Mouse (Mus musculus) thymus, adult 2 months (tissue): ENCODE results near the gene Ccdc51. TPM values are rescaled to one million over a fixed set of nuclear protein-coding genes. Genes with fewer than 3 reads are reported as not detected.

Source experiments
- DNase-seq: peaks from one replicate; pipeline ENCODE4 v3.0.0; 2021
- H3K27ac ChIP-seq: fragments of 200-500 bp; 2 replicates; pipeline ENCODE4 v1.5.1; 2012; ENCODE audit warnings: low read length, control low read depth; ENCODE audit not compliant: control insufficient read depth, insufficient read depth
- H3K27me3 ChIP-seq: fragments of 200-500 bp; 2 replicates; pipeline ENCODE4 v1.6.1; 2012; ENCODE audit warnings: mild to moderate bottlenecking, low read length, moderate library complexity, mixed read lengths; ENCODE audit not compliant: control insufficient read depth, insufficient read depth
- H3K36me3 ChIP-seq: fragments of 200-500 bp; 2 replicates; pipeline ENCODE4 v1.6.1; 2012; ENCODE audit warnings: mild to moderate bottlenecking, low read length, moderate library complexity; ENCODE audit not compliant: control insufficient read depth, insufficient read depth
- H3K4me1 ChIP-seq: fragments of 200-500 bp; replicated peaks from 2 replicates; pipeline ENCODE4 v1.6.1; 2012; ENCODE audit warnings: low read length; ENCODE audit not compliant: control insufficient read depth, insufficient read depth
- H3K4me3 ChIP-seq: fragments of 200-500 bp; 2 replicates; pipeline ENCODE4 v1.5.1; 2012; ENCODE audit warnings: mild to moderate bottlenecking, low read length, control low read depth, moderate library complexity; ENCODE audit not compliant: control insufficient read depth, insufficient read depth
- CTCF ChIP-seq: fragments of 200-500 bp; IDR thresholded peaks from 2 replicates; pipeline ENCODE4 v1.5.1; 2012; ENCODE audit warnings: mild to moderate bottlenecking, control low read depth, low read length, moderate library complexity, borderline replicate concordance; ENCODE audit not compliant: control insufficient read depth, poor library complexity, insufficient read depth; ENCODE audit errors: extremely low read depth
- POLR2A ChIP-seq: fragments of 200-500 bp; IDR thresholded peaks from 2 replicates; pipeline ENCODE4 v1.6.1; 2012; ENCODE audit warnings: mild to moderate bottlenecking, low read length, control low read depth, moderate library complexity; ENCODE audit not compliant: control insufficient read depth, poor library complexity, insufficient read depth; ENCODE audit errors: extremely low read depth
- WGBS: fragments of 180-500 bp; shearing (Covaris S2); methylation state at CpG from one replicate; pipeline ENCODE4 v1.1.7; 2018; 5-methylcytosine and 5-hydroxymethylcytosine counted together
- polyA plus RNA-seq: library from polyadenylated mRNA; depleted of rRNA; stranded (reverse); fragments of >200 nt; gene quantifications from 2 replicates; pipeline ENCODE4 v1.2.3, GENCODE M21; 2012

Ccdc51 gene
- polyA plus RNA-seq, 1 experiment, result 11.9 TPM

- peaks cover 20% of the 10 kb centered on the region; the same call in 1 of the 2 replicates for H3K36me3 ChIP-seq
- 83% methylated on average over 4 of the region's 4 CpGs for WGBS
- peak overlapping the region; percentile 15; the same call in 1 of the 2 replicates for H3K27ac ChIP-seq
- peaks cover 65% of the 10 kb centered on the region for H3K4me1 ChIP-seq
- no peak for TF ChIP-seq CTCF
- no peak for TF ChIP-seq POLR2A
- H3K27me3 ChIP-seq, result no peaks in the 10 kb centered on the region
- no peak for DNase-seq
- H3K4me3 ChIP-seq, result no peak overlapping the region
Observed at GRCm38 (mm10) chr9:109056916-109057315, 25.4 kb upstream of the Ccdc51 start.

- no peak for DNase-seq
- Histone ChIP-seq H3K4me3 (no peak overlapping the region), H3K36me3 (peaks cover 20% of the 10 kb centered on the region; the same call in 1 of the 2 replicates), H3K27me3 (no peaks in the 10 kb centered on the region), H3K27ac (peak overlapping the region; percentile 73; the same call in 1 of the 2 replicates), H3K4me1 (peaks cover 59% of the 10 kb centered on the region)
- WGBS, result 76% methylated on average over 5 of the region's 5 CpGs
- TF ChIP-seq POLR2A, result no peak
- TF ChIP-seq CTCF, result no peak
Observed at GRCm38 (mm10) chr9:109057543-109057942, 24.8 kb upstream of the Ccdc51 start.

GRCm38 (mm10) chr9:109058006-109058765 is 24.1 kb upstream of the Ccdc51 start:
- peaks cover 52% of the 10 kb centered on the region for H3K4me1 ChIP-seq
- peak overlapping the region; percentile 73 for H3K27ac ChIP-seq
- WGBS, result 77% methylated on average over 19 of the region's 19 CpGs
- no peak for DNase-seq
- H3K4me3 ChIP-seq, result peak overlapping the region; percentile 53
- peaks cover 20% of the 10 kb centered on the region; the same call in 1 of the 2 replicates for H3K36me3 ChIP-seq
- H3K27me3 ChIP-seq, result no peaks in the 10 kb centered on the region
- TF ChIP-seq POLR2A (no peak), CTCF (no peak)

GRCm38 (mm10) chr9:109059136-109059903 is 23.0 kb upstream of the Ccdc51 start, which contains the start of gene Trex1:
TSS of gene Trex1 (minus strand) at chr9:109059734.
- DNase-seq, result peak; percentile 84
- Histone ChIP-seq H3K27me3 (no peaks in the 10 kb centered on the region), H3K36me3 (peaks cover 25% of the 10 kb centered on the region), H3K4me1 (peaks cover 43% of the 10 kb centered on the region), H3K27ac (peak within 1 kb of the TSS; percentile 73), H3K4me3 (peak within 1 kb of the TSS; percentile 53)
- TF ChIP-seq CTCF, result peak; percentile 94; the same call in 1 of the 2 replicates
- TF ChIP-seq POLR2A, result peak; percentile 54; the same call in 1 of the 2 replicates
- WGBS, result 3% methylated on average over 15 of the region's 15 CpGs

- no peak for DNase-seq
- Histone ChIP-seq H3K4me3 (no peak overlapping the region), H3K36me3 (peaks cover 35% of the 10 kb centered on the region), H3K4me1 (peaks cover 33% of the 10 kb centered on the region), H3K27me3 (no peaks in the 10 kb centered on the region), H3K27ac (no peak overlapping the region)
- TF ChIP-seq CTCF (no peak), POLR2A (no peak)
- 93% methylated on average over 16 of the region's 16 CpGs for WGBS
Observed at GRCm38 (mm10) chr9:109060184-109060897, 22.0 kb upstream of the Ccdc51 start.

- no peak overlapping the region for H3K4me3 ChIP-seq
- 95% methylated on average over 5 of the region's 5 CpGs for WGBS
- TF ChIP-seq POLR2A (no peak), CTCF (no peak)
- DNase-seq, result no peak
- peaks cover 41% of the 10 kb centered on the region for H3K36me3 ChIP-seq
- peaks cover 27% of the 10 kb centered on the region for H3K4me1 ChIP-seq
- no peaks in the 10 kb centered on the region for H3K27me3 ChIP-seq
- H3K27ac ChIP-seq, result no peak overlapping the region
Observed at GRCm38 (mm10) chr9:109060898-109061295, 21.4 kb upstream of the Ccdc51 start.
